Mouse (Mus musculus) liver, embryonic 11.5 days (tissue): ENCODE data around the gene Gm9495. TPM values are rescaled to one million over a fixed set of nuclear protein-coding genes. Genes with fewer than 3 reads are reported as not detected.
A peak's percentile ranks its signal among the peaks of the same experiment; 100 is the strongest.

Source experiments
- ATAC-seq: fragments of 200-750 bp; cut with Nextera tagmentation; replicated peaks from 2 replicates; pipeline ENCODE4 v1.8.0; 2017; ENCODE audit warnings: moderate number of reproducible peaks, mild to moderate bottlenecking, moderate TSS enrichment, moderate library complexity; ENCODE audit not compliant: low FRiP score
- DNase-seq: peaks from one replicate; pipeline ENCODE4 v3.0.0-alpha.2; 2017; ENCODE audit warnings: low spot score
- H3K27ac ChIP-seq: fragments of 300-500 bp; sonication (generic); 2 replicates; pipeline ENCODE4 v1.5.1; 2014; ENCODE audit warnings: mild to moderate bottlenecking, low read depth, low read length, control low read depth
- H3K27me3 ChIP-seq: fragments of 300-500 bp; sonication (generic); replicated peaks from 2 replicates; pipeline ENCODE4 v1.6.1; 2014; ENCODE audit warnings: low read length, mixed read lengths; ENCODE audit not compliant: control insufficient read depth, insufficient read depth
- H3K36me3 ChIP-seq: fragments of 300-500 bp; sonication (generic); 2 replicates; pipeline ENCODE4 v1.6.1; 2014; ENCODE audit warnings: mild to moderate bottlenecking, low read length, moderate library complexity, mixed read lengths; ENCODE audit not compliant: control insufficient read depth, insufficient read depth
- H3K4me1 ChIP-seq: fragments of 300-500 bp; sonication (generic); replicated peaks from 2 replicates; pipeline ENCODE4 v1.6.1; 2014; ENCODE audit warnings: low read length, mixed read lengths; ENCODE audit not compliant: control insufficient read depth, insufficient read depth
- H3K4me2 ChIP-seq: fragments of 300-500 bp; sonication (generic); 2 replicates; pipeline ENCODE4 v1.6.1; 2014; ENCODE audit warnings: mild to moderate bottlenecking, control low read depth, moderate library complexity
- H3K4me3 ChIP-seq: fragments of 300-500 bp; sonication (generic); 2 replicates; pipeline ENCODE4 v1.5.1; 2014; ENCODE audit warnings: low read depth, low read length, control low read depth
- H3K9ac ChIP-seq: fragments of 300-500 bp; sonication (generic); 2 replicates; pipeline ENCODE4 v1.6.1; 2014; ENCODE audit warnings: low read depth, low read length, control low read depth
- H3K9me3 ChIP-seq: fragments of 300-500 bp; sonication (generic); 2 replicates; pipeline ENCODE4 v1.6.1; 2016; ENCODE audit warnings: low read length, inconsistent platforms, mixed read lengths; ENCODE audit not compliant: control insufficient read depth
- WGBS: fragments of 180-500 bp; shearing (Covaris S2); extraction: QIAGEN DNeasy Blood & Tissue Kit; methylation state at CpG from one replicate; pipeline ENCODE4 v1.1.7; 2014; 5-methylcytosine and 5-hydroxymethylcytosine counted together
- polyA plus RNA-seq: library from polyadenylated mRNA; unstranded; fragments of >200 nt; fragmentation: Nextera tagmentation; extraction: Ambion mirVana; gene quantifications from 2 replicates; pipeline ENCODE4 v1.2.1, GENCODE M21; 2014

The Gm9495 gene
- polyA plus RNA-seq, 1 experiment from 2014 or later: not detected

GRCm38 (mm10) chr8:69395050-69395789 is 58.1 kb downstream of the Gm9495 start:
- no peaks in the 10 kb centered on the region for H3K9me3 ChIP-seq
- peak overlapping the region; percentile 74 for H3K9ac ChIP-seq
- H3K4me3 ChIP-seq: peak overlapping the region; percentile 75
- 1% methylated on average over 26 of the region's 26 CpGs for WGBS
- no peaks in the 10 kb centered on the region for H3K27me3 ChIP-seq
- peak; percentile 77 for DNase-seq
- H3K27ac ChIP-seq: peak overlapping the region; percentile 56; the same call in 1 of the 2 replicates
- peak overlapping the region; percentile 67 for H3K4me2 ChIP-seq
- H3K4me1 ChIP-seq: no peaks in the 10 kb centered on the region; the same call in 1 of the 2 replicates
- ATAC-seq: peak; percentile 96
- no peaks in the 10 kb centered on the region for H3K36me3 ChIP-seq

GRCm38 (mm10) chr8:69384361-69384760 is 69.0 kb downstream of the Gm9495 start:
- H3K9me3 ChIP-seq: peaks cover 19% of the 10 kb centered on the region
- no peaks in the 10 kb centered on the region for H3K27me3 ChIP-seq
- DNase-seq: no peak
- no peak overlapping the region for H3K4me2 ChIP-seq
- H3K9ac ChIP-seq: no peak overlapping the region
- no peak overlapping the region for H3K4me3 ChIP-seq
- WGBS: 95% methylated on average over 6 of the region's 6 CpGs
- H3K4me1 ChIP-seq: no peaks in the 10 kb centered on the region
- ATAC-seq: no peak
- H3K36me3 ChIP-seq: peaks cover 12% of the 10 kb centered on the region
- H3K27ac ChIP-seq: no peak overlapping the region

Other genes starting within 250 kb of the Gm9495 start
- 25.6 and 27.1 TPM in 2 replicates for gene Zfp930, start 244.5 kb downstream of the Gm9495 start, polyA plus RNA-seq
- 3.7 and 3.9 TPM in 2 replicates for gene D130040H23Rik, start 182.5 kb downstream of the Gm9495 start, polyA plus RNA-seq
- gene Gm7697, start 69.4 kb upstream of the Gm9495 start, polyA plus RNA-seq: not detected in 2 replicates
- 13.9 and 17.2 TPM in 2 replicates for gene Zfp868, start 172.0 kb upstream of the Gm9495 start, polyA plus RNA-seq
- gene Zfp964, start 200.9 kb upstream of the Gm9495 start, polyA plus RNA-seq: 0.77 and 0.92 TPM in 2 replicates